Mouse (Mus musculus) heart, adult 18-20 months (tissue): Measurements from ENCODE around the gene Marcksl1. TPM values are rescaled to one million over a fixed set of nuclear protein-coding genes. Genes with fewer than 3 reads are reported as not detected.
"Not testable (repeated sequence)": the region's sequence is repeated elsewhere in the genome, so short reads cannot be mapped to it uniquely, and the experiment has no call there.

Experiments
- DNase-seq, 2 experiments: peaks; one replicate each; pipeline ENCODE4 v3.0.0; 2021 to 2022; ENCODE audit warnings: mixed read lengths in 1 of 2
- total RNA-seq, 2 experiments: library from RNA; stranded (reverse); gene quantifications; 2 replicates each; pipeline ENCODE4 v1.2.3; 2021

Marcksl1 gene
- total RNA-seq, 2 experiments from 2014 or later, result 4.5 to 4.7 TPM

DNA sequence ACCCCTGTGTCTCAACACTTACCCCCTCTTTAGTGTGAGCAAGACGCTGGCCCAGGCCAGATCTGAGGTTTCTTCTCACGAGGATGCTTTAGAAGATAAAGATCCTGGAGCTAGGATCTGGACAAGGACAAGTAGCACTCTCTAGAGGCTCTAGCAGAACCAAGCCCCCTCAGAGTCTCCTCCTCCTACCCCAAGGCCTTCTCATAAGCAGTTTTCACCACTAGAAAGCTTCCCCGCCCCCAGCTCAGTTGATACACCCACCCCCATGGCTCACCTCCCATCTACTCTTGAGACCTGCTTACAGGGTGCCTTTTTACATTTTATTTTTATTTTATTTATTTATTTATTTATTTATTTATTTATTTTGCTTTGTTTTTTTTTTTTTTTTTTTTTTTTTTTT, 3.7 kb upstream of the Marcksl1 start:
- DNase-seq, result no peak

DNA sequence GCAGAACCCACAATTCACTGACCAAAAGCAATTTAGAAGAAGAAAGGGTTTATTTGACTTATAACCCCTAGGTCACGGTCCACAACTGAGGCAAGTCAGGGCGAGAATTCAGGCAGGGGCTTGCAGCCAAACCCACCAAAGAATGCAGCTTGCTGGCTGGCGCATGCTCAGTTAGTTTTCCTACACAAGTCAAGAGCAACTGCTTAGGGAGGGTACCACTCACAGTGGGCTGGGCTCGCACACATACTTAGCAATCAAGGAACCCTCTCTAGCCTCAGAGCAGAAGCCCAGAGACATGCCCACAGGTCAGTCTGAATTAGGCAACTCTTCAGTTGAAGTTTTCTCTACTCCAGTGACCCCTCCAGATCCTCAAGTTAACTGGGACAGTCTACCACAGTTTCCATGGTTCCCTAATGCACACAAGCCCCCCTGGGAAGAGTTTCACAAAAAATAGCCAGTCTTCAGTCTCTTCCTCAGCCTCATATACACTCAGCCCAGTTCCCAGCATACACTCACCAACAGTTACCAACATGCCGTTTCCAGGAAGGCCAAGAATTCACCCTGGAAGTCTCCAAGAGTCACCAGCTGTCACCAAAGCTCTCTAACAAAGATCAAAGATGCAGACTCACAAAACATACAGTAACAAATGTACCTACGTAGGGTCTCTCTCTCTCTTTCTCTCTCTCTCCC, 2.5 kb upstream of the Marcksl1 start:
- DNase-seq, result no peak

DNA sequence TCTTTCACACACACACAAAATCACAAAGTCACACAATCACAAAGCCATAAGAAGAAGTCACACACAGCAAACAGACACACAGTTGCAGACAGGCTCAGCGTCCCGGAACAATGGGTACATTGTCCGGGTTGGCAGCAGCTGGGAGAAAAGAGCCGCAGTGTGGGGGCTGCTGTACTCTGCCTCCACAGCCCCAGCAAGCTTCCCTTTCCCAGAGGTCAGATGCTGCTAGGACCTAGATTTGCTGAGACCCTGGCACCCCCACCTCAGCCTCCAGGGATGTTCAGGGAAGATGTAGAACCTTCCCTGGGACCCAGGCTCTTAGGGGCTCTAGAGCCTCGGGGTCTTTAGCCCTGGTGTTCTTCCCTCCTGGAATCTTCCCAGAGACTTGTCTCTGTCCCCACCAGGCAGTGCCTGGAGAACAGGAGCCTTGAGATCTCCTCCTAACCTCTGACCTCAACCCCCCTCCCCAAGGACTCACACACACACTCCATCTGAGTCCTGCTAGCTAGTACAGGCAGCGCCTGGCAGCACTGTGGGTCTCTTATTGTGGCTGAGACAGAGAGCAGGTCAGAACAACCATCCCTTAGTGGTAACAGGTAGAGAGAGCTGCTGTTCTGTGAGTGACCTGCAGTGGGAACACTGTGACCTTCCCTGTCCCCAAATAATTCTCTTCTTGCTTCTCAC, 1.8 kb upstream of the Marcksl1 start:
- no peak for DNase-seq

DNA sequence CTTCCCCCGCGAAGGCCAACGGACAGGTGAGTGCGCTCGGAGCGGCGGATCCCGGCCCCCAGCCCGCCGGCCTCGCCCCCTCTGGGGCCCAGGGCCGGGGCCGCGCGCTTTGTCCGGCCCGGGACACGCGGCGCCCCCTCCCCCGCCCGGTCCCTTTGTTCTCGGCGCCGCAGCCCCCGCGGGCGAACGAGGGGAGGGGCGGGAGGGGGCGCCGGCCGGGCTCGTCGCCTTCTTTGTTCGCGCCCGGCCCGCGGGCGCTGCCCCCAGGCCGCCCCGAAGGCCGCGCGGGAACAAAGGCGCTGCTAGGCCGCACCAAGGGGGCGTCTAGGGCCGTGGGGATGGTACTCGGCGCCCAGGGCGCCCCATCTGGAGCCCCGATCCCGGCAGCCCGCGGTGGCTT, 510 bp downstream of the Marcksl1 start:
- no peak for DNase-seq

DNA sequence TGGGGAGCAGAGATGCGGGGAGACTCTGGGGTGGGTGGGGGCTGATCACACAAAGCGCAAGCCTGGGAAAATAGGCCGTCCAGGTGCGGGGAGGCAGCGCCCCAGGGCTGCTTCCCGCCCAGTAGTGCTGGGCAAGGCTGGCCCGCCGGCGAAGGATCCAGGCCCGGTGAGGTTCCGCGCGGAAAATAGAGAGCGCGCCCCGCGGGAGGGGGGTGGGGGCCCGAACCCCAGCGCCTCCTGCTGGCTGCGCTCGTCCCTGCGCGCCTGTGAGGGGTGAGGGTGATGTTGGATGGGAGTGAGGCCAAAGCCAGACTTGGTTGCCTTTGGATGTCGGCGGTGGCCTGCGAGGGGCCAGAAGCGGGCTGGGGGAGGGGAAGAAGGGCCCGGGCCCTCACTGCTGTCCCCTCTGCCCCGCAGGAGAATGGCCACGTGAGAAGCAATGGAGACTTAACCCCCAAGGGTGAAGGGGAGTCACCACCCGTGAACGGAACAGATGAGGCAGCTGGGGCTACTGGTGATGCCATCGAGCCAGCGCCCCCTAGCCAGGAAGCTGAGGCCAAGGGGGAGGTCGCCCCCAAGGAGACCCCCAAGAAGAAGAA, 1.0 kb downstream of the Marcksl1 start:
- DNase-seq, result peak; percentile 50 to 54

DNA sequence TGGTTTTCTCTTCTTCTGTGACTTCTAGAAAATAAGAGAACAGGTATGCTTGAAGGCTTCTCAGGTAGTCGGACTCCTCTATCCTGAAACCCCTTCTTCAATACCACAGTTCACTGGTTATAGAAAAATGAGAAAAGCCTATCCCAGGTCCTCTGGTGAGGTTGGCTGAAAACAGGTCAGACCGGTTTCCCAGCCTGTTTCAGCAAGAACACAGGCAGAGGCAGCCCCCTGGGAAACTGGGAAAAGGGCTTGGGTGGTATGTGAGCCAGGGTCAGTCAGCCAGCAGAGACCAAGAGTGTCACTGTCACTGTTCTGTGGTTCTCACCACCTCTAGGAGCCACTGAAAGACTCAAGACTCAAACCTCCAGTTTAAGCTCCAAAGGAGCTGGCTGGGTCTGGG, 3.5 kb downstream of the Marcksl1 start:
- no peak for DNase-seq

DNA sequence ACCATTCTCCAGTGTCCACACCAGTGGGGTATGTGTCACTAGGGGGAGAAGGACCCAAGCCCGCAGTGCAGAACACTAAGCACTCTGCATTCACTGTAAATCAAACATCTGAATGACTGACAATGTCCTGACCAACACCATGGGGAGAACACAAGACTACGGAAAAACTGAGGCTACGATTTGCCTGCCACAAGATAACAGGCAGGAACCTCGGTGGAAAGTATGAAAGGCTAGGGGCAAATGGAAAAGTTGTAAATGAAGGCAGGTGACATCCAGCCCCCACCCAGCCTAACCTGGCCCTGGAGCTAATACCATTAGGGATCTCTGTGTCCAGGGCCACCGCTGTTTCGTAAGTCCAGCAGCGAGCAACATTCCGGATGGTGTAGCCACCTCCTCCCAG, 5.1 kb downstream of the Marcksl1 start:
- DNase-seq, result no peak

DNA sequence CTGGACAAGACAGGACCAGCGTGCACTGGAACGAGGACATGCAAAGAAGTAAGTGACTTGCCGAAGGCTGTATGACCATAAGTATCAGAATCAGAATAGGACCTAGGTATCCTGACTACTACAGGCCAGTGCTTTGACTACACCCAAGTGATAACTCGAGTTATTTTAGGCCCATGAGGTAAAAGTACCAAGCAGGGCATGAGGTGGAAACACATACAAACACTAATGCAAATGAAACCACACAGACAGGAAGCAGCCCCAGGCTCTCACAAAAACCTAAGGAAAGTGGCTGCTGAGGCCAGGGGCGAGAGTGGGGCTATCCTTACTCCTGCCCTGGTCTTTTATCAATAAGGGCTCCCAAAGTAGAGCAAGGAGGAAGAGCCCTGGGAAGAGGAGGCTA, 12.0 kb downstream of the Marcksl1 start:
- no peak for DNase-seq

DNA sequence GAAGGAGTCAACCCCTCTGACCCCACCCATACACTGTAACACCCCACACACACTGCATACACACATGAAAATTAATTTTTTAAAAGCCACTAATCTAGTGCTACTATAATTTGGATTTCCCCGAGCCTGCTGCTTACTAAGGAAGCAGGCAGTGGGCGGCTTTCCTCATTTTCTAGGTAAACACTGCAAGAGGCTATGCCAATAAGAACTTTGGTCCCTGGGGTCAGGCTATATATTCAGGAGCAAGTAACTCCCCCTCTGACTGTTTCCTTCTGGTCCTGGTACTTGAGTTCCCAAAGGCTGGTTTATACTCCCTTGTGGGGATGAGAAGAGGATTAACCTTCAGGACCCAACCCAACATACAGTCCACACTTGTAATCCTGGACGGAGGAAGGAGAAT, 12.5 kb downstream of the Marcksl1 start:
- DNase-seq, result no peak

DNA sequence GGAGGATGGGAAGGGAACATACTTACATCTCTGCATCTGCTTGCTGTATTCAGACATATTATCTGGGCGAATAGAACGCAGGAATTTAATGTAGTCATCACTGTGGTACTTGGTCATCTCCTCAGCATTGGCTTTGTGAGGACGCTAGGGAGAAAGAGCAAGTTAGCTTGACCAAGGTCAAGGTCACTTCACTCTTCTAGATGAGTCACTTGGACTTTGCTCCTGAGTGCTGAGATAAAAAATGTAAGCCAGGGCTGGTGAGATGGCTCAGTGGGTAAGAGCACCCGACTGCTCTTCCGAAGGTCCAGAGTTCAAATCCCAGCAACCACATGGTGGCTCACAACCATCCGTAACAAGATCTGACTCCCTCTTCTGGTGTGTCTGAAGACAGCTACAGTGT, 15.5 kb downstream of the Marcksl1 start:
- not testable (repeated sequence) for DNase-seq

DNA sequence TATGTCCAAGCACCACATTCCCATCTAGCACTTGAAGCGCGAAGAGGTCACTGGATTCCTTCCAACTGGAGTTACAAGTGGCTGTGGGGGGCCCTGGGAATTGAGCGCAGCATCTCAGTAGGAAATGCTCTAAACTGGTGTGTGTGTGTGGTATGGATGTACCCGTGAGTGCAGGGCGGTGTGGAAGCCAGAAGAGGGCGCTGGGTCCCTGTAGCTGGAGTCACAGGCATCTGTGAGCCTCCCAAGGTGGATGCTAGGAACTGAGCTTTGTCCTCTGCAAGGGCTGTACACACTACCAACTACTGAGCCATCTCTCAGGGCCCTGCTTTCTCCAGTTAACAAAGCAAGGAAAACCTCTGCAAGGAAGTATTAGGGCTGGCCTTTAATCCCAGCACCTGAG, 26.6 kb downstream of the Marcksl1 start:
- no peak for DNase-seq

DNA sequence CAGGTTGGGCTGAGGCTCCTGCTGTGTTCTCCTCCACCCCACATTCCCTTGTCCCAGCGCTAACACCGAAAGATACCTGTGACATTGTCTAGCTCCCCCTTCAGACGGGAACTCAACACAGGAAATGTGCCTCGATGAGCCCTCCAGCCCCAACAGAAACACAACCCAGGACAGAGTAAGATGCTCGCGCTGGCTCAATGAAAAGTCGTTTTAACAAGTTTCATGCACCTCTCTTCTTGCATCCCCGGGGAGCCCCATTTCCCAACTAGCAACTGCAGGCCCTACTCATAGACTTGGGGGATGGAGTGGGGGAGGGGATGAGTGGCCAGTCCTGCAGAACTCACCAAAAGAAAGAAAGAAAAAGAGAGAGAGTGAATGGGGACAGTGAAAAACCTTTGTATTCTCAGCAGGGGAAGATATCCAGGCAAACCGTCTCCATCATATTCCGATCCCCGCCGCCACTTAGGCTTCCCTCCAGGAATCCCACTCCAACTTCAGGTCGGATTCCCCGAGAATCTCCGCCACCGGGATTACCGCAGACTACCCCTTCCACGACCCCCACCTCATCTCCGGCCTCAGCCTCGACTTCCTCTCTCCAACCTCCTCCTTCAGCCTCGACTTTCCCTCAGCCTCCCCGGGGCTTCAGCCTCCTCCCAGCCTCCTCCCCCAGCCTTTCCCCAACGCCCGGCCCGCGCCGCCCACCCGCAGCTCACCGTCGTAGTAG, 28.6 kb downstream of the Marcksl1 start:
- DNase-seq, result no peak

DNA sequence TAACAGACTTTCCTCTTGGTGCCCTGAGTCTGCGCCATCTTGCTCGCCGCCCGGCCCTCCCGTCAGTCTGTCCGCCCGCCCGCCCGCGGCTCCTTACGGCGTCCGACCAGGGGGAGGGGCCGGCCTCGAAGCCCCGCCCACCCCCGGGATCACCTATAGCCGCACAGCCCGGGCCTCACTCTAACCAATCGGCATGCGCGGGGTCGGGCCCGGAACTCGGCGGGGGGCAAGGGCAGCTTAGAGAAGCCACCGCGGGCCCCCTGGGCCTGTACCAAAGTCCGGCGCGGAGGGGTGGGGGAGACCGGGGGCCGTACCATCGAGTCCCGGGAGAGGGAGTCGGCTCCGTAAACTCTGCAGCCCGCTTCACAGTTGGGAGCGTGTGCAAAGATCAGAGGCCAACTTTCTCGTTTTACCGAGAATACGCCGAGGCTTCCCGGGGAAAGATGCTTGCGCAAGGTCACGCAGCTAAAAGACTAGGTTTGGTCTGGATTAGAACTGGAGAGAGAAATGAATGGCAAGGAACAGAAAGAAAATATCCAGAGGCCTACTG, 29.3 kb downstream of the Marcksl1 start, which contains the start of gene Hdac1:
Hdac1 (minus strand) TSS at position 122 of the 550 bp plus-strand sequence.
- peak; percentile 96 to 98 for DNase-seq

DNA sequence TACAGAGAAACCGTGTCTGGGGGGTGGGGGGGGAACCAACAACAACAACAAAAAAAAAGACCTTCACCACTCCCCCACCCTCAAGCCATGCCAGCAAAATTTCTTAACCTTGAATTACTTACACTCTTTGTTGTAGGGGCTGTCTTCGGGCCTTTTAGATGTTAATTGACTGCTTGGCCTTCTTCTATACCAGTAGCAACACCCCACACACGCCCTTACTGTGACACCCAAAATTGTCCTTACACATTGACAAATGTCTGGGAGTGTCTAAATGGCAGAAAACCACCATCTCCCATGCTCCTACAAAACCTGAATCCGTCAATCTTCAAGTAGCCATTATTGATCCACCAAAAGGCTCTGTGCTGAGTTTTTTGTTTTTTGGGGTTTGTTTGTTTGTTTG, 30.7 kb downstream of the Marcksl1 start:
- no peak for DNase-seq

DNA sequence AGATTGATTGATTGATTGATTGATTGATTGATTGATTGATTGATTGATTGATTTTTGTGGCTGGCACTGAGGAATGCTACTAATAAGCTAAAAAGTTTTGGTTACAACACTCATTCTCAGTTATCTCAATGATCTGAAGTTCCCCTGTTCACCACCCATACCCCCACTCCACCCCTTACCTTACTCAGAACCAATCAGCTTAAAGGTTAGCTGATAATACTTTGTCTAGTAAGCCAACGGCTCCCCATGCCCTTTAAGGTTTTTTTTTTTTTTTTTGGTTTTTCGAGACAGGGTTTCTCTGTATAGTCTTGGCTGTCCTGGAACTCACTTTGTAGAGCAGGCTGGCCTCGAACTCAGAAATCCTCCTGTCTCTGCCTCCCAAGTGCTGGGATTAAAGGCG, 34.2 kb downstream of the Marcksl1 start:
- DNase-seq, result not testable (repeated sequence)

DNA sequence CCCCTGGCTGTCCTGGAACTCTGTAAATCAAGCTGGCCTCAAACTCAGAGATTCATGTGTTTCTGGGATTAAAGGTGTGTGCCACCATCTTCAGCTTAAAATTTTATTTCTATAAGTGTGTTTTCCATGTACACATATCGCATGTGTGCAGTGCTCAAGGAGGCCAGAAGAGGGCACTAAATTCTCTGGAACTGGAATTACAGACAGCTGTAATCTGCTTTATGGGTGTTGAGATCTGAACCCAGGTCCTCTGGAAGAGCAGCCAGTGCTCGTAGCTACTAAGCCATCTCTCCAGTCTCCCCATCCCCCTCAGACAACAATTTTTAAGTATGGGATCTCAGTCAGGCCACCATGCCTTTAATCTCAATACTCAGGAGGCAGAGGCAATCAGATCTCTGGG, 35.9 kb downstream of the Marcksl1 start:
- peak in 1 of 2 experiments; percentile 49 for DNase-seq

DNA sequence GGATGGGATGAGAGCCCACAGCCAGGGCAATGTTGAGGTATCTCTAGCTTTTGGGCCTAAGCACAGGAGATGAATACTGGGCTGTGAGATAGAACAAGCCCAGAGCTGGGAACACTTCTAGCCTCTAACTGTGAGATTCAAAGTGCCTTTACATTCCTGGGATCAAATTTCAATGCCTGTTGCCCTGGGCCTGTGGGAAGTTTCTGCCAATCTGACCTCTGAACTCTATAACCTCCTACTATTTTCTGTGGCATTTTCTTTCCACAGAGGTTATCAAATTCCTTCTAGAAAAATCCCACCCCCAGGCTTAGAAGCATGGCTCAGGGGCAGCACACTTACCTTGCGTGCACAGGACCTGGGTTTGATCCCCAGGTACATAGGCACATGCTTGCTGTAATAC, 36.9 kb downstream of the Marcksl1 start:
- no peak for DNase-seq

DNA sequence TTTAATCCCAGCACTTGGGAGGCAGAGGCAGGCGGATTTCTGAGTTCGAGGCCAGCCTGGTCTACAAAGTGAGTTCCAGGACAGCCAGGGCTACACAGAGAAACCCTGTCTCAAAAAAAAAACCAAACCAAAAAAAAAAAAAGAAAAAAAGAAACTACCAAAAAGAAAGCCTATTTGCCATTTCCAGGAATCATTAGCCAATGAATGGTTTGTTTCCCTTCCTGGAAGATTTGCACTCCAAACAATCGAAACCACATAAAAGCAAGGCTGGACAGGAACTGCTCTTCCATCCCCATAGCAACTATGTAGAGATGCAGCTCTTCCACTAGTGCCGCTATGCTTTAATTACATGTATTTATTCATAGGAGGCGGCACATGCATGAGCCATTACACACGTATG, 41.1 kb downstream of the Marcksl1 start:
- not testable (repeated sequence) for DNase-seq

DNA sequence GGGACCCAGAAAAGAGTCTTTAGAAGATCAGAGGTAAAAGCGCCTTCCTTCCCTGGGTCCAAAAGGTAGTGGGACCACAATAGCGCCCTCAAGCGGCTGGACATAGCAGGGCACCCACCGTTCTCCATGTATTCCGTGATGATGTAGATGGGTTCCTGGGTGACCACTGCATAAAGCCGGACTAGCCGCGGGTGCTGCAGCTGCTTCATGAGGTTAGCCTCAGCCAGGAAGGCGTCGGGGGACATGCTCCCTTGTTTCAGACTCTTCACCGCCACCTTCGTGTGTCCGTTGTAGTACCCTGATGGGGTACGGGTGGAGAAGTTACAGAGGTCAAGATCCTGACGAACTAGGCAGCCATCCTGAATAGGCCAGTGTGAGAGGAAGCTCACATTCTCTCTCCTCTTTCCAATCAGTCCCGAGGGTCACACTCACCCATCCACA, 42.1 kb downstream of the Marcksl1 start:
- peak in 1 of 2 experiments; percentile 53 for DNase-seq

DNA sequence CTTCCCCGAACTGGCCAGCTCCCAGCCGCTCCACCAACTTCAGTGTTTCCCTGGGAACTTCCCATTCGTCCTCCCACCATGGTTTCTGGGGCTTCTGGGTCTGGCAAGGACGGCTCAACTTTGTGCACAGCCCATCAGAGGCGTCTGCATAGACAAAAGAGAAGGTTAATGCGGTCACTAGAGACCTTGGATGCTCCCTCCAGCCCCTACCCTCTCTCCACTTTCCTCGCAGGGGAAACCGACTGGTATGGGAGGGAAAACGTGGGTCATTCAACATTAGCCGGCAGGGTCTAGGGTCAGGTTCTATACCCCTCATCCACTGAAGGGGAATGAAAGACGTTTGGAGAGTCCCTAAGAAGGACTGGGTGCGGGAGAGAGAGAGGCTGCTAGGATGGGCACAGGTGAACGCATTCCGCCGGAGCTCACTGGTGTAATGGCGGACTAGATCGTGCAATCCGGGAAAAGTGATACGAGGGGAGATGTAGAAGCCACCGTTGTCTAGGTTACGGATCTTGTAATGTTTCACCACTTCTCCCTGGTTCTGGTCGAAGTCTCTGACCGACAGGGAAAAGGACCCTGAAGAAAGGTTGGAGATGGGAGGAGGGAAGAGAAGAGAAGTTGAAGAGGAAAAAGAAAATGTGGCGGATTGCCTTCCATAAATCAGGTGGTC, 42.6 kb downstream of the Marcksl1 start:
- no peak for DNase-seq

DNA sequence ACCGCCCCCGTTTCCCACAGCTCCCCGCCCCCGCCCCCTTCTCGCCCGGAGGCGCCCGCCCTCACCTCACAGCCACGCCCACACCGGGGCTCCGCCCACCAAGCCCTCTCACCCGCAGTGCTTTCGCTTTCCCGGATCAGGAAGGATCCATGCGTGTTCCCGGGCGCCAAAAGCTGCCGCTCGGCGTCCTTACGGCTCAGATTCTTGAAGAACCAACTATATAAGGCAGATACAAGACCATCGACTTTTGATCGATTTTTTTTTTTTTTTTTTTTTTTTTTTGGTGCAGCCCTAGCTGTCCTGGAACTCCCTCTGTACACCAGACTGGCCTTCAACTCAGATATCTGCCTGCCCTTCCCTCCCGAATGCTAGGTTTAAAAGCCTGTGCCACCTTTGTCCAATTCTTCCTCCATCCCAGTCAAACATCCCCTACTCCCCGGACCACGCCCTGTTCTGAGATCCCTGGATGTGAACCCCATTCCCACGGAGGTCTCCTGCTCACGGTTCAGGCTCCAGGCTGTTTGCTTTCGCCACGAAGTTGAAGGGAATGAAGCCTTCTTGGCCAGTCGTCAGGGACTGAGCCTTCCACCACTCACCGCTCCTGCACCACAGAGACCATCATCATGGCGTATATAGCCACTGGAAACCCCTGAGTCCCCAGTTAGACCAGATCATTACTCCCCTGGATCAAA, 43.3 kb downstream of the Marcksl1 start:
- DNase-seq, result peak; percentile 93 to 95
